ENCODE assay signal across 8 mouse cellular contexts in the genomic region with DNA sequence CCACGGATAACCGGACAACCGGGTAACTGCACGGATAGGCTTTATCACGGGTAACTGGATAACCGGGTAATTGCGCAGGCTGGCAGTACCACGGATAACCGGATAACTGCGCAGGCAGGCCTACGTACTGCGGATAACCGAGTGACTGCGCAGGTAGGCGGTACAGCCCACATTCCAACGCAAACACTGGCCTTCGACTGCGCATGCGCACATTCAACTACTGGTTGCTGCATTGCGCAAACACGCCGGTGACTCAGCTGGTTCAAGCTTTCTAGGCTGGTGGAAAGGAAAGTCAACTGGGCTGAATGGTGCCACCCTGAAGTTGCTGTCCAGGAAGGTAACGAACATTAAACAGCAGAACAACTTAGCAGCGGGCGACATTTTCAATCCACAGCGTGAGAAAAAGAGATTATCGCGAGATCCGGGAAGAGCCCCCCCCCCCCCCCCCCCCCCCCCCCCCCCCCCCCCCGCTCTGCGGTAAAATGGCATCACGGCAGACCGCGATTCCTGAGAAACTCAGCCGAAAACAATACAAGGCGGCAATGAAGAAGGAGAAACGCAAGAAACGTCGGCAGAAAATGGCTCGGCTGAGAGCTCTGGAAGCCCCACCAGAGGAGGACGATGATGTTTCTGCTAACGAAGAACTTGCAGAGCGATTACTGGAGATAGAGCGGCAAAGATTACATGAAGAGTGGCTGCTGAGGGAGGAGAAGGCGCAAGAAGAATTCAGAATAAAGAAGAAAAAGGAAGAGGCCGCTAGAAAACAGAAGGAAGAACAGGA. TPM values are rescaled to one million over a fixed set of nuclear protein-coding genes. Genes with fewer than 3 reads are reported as not detected.
DNase-seq lines count a peak whose midpoint lies in the region; ATAC-seq lines count a peak whose summit lies in the region.

No protein-coding gene starts in this region.

- H3K27me3 ChIP-seq in intestine, embryonic 14.5 days (replicated peaks; ENCODE audit: control insufficient read depth, insufficient read depth, low read length): no peaks in the 10 kb centered on the region
- no peaks in the 10 kb centered on the region for H3K27me3 ChIP-seq in midbrain, embryonic 10.5 days (ENCODE audit: low read depth, poor library complexity, severe bottlenecking)

- H3K4me1 ChIP-seq in intestine, embryonic 14.5 days (replicated peaks; ENCODE audit: control insufficient read depth, insufficient read depth, low read length): peaks cover 5% of the 10 kb centered on the region; the same call in 1 of the 2 replicates
- peaks cover 41% of the 10 kb centered on the region for H3K4me1 ChIP-seq in midbrain, embryonic 10.5 days

- intact Hi-C loops in left cerebral cortex, postnatal 36 days (cut with DNase I): loop anchor here (5.0 to 10.0 kb wide), 2 partner anchors 341 to 688 kb away; no protein-coding TSS in a partner anchor

- H3K27ac ChIP-seq in intestine, embryonic 14.5 days (ENCODE audit: low read depth): peak overlapping the region; percentile 67; the same call in 1 of the 2 replicates
- H3K27ac ChIP-seq in midbrain, embryonic 10.5 days (replicated peaks): peak overlapping the region; percentile 85

- peak overlapping the region; percentile 56 for H3K4me3 ChIP-seq in intestine, embryonic 14.5 days (ENCODE audit: low read depth, low read length)
- peak overlapping the region; percentile 71 for H3K4me3 ChIP-seq in midbrain, embryonic 10.5 days

- peak; percentile 83 for DNase-seq in adrenal gland, postnatal 10 days
- peak; percentile 57 for DNase-seq in embryo, embryonic 11.5 days (ENCODE audit: low read depth, low spot score)
- DNase-seq in gastrocnemius, postnatal 25 days: peak; percentile 73
- peak; percentile 88 for DNase-seq in intestine, embryonic 14.5 days (ENCODE audit: low spot score)
- DNase-seq in left cerebral cortex, postnatal 36 days (ENCODE audit: low spot score in 2 of 2): peak; percentile 85
- DNase-seq in midbrain, embryonic 10.5 days (ENCODE audit: low spot score): peak; percentile 71
- DNase-seq in right cerebral cortex, postnatal 36 days (ENCODE audit: low spot score in 2 of 2): peak; percentile 76 to 81
- peak; percentile 73 to 78 for DNase-seq in urinary bladder, postnatal 4 days (ENCODE audit: low spot score in 2 of 2)

- peaks cover 16% of the 10 kb centered on the region for H3K36me3 ChIP-seq in intestine, embryonic 14.5 days (ENCODE audit: control insufficient read depth, insufficient read depth, low read length)
- H3K36me3 ChIP-seq in midbrain, embryonic 10.5 days: peaks cover 69% of the 10 kb centered on the region

- H3K9ac ChIP-seq in intestine, embryonic 14.5 days (ENCODE audit: low read length): peak overlapping the region; percentile 53

- 49% methylated on average over 44 of the region's 46 CpGs for WGBS in intestine, embryonic 14.5 days
- WGBS in midbrain, embryonic 10.5 days: 51% methylated on average over 46 of the region's 46 CpGs

- peak; percentile 73 for ATAC-seq in intestine, embryonic 14.5 days (replicated peaks; ENCODE audit: low FRiP score, low TSS enrichment, low read depth)

- peak overlapping the region; percentile 62 for H3K4me2 ChIP-seq in intestine, embryonic 14.5 days (ENCODE audit: low read length)

- H3K9me3 ChIP-seq in intestine, embryonic 14.5 days (ENCODE audit: control insufficient read depth, low read length): peaks cover 28% of the 10 kb centered on the region
- peaks cover 31% of the 10 kb centered on the region for H3K9me3 ChIP-seq in midbrain, embryonic 10.5 days (replicated peaks)

RNA-seq across cellular contexts. Expression of a gene that starts 1.1 kb away (rescaled TPM):
- 10 to 100 TPM; 15.3 to 18.9 TPM for total RNA-seq in adrenal gland, postnatal 10 days (2021)
- total RNA-seq in gastrocnemius, postnatal 25 days (2021): 10 to 100 TPM; 11.0 to 11.5 TPM
- polyA plus RNA-seq in intestine, embryonic 14.5 days (2014; fragmentation: Nextera tagmentation; extraction: Ambion mirVana): 1.4 and 2.7 TPM in 2 replicates
- total RNA-seq in left cerebral cortex, postnatal 36 days (2021): 10 to 100 TPM; 67.9 to 69.8 TPM
- polyA plus RNA-seq in midbrain, embryonic 10.5 days (2016; fragmentation: Nextera tagmentation; extraction: Ambion mirVana): 2.9 and 3.2 TPM in 2 replicates

RNA-seq across cellular contexts. Expression of a gene that starts 9.0 kb away (rescaled TPM):
- total RNA-seq in adrenal gland, postnatal 10 days (2021): 10 to 100 TPM; 27.1 to 33.0 TPM
- 1 to 10 TPM; 1.8 to 1.9 TPM for total RNA-seq in gastrocnemius, postnatal 25 days (2021)
- polyA plus RNA-seq in intestine, embryonic 14.5 days (2014; fragmentation: Nextera tagmentation; extraction: Ambion mirVana): 15.2 and 16.0 TPM in 2 replicates
- total RNA-seq in left cerebral cortex, postnatal 36 days (2021): 10 to 100 TPM in 1 of 2 experiments, 1 to 10 TPM in 1; 8.7 to 13.7 TPM
- polyA plus RNA-seq in midbrain, embryonic 10.5 days (2016; fragmentation: Nextera tagmentation; extraction: Ambion mirVana): 3.0 and 3.2 TPM in 2 replicates

RNA-seq across cellular contexts. Expression of a gene that starts 9.2 kb away (rescaled TPM):
- 100 to 1,000 TPM; 128 to 134 TPM for total RNA-seq in adrenal gland, postnatal 10 days (2021)
- 100 to 1,000 TPM in 1 of 2 experiments, 10 to 100 TPM in 1; 95.6 to 108 TPM for total RNA-seq in gastrocnemius, postnatal 25 days (2021)
- 411 and 426 TPM in 2 replicates for polyA plus RNA-seq in intestine, embryonic 14.5 days (2014; fragmentation: Nextera tagmentation; extraction: Ambion mirVana)
- 10 to 100 TPM; 38.8 to 44.6 TPM for total RNA-seq in left cerebral cortex, postnatal 36 days (2021)
- polyA plus RNA-seq in midbrain, embryonic 10.5 days (2016; fragmentation: Nextera tagmentation; extraction: Ambion mirVana): 385 and 427 TPM in 2 replicates

RNA-seq across cellular contexts. Expression of a gene that starts 17.4 kb away (rescaled TPM):
- 100 to 1,000 TPM; 175 to 185 TPM for total RNA-seq in adrenal gland, postnatal 10 days (2021)
- total RNA-seq in gastrocnemius, postnatal 25 days (2021): 10 to 100 TPM; 88.1 to 96.9 TPM
- polyA plus RNA-seq in intestine, embryonic 14.5 days (2014; fragmentation: Nextera tagmentation; extraction: Ambion mirVana): 288 and 312 TPM in 2 replicates
- total RNA-seq in left cerebral cortex, postnatal 36 days (2021): 100 to 1,000 TPM in 1 of 2 experiments, 10 to 100 TPM in 1; 99.1 to 110 TPM
- polyA plus RNA-seq in midbrain, embryonic 10.5 days (2016; fragmentation: Nextera tagmentation; extraction: Ambion mirVana): 396 and 436 TPM in 2 replicates

RNA-seq across cellular contexts. Expression of a gene that starts 34.4 kb away (rescaled TPM):
- 10 to 100 TPM; 16.2 to 28.9 TPM for total RNA-seq in adrenal gland, postnatal 10 days (2021)
- total RNA-seq in gastrocnemius, postnatal 25 days (2021): 1 to 10 TPM; 2.1 to 2.7 TPM
- polyA plus RNA-seq in intestine, embryonic 14.5 days (2014; fragmentation: Nextera tagmentation; extraction: Ambion mirVana): 1.6 and 2.1 TPM in 2 replicates
- total RNA-seq in left cerebral cortex, postnatal 36 days (2021): 1 to 10 TPM; 2.6 to 4.4 TPM
- polyA plus RNA-seq in midbrain, embryonic 10.5 days (2016; fragmentation: Nextera tagmentation; extraction: Ambion mirVana): 1.6 and 3.1 TPM in 2 replicates

Comparison
In these comparisons a context has a peak if more than half of its experiments do, and no peak if none do; other contexts are left out.
1. Peak in every context shown above with its lines: DNase-seq, ATAC-seq, H3K4me3 ChIP-seq and H3K27ac ChIP-seq.